Mouse (Mus musculus): ENCODE measurements around the gene 1810024B03Rik. TPM values are rescaled to one million over a fixed set of nuclear protein-coding genes. Genes with fewer than 3 reads are reported as not detected.
"Not testable (repeated sequence)": the region's sequence is repeated elsewhere in the genome, so short reads cannot be mapped to it uniquely, and the experiment has no call there.

Gene 1810024B03Rik
- polyA plus RNA-seq, 1 experiment, result 2.3 TPM

DNA sequence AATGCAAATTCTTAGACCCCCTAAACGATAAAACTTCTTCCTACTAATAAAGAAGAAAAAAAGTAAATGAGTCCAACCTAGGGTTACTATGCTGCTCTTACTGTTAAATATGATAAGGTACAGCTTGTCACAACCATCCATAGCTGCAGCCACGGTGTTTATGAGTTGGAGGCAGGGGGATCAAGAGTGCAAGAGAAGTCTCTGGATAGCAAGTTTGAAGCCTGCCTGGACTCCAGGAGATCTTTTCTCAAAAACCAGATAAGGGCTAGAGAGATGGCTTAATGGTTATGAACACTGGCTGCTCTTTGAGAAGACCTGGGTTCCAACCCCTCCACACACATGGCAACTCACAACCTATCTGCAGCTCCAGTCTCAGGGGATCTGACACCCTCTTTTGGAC is 1.2 kb downstream of the 1810024B03Rik start:
- no peak for TF ChIP-seq POLR2A (IDR thresholded peaks at IDR 0.05; ENCODE audit: borderline replicate concordance, control insufficient read depth, low read depth, low read length)
- TF ChIP-seq CTCF (IDR thresholded peaks at IDR 0.05; ENCODE audit: control insufficient read depth, insufficient read depth, low read length), result no peak
- no peaks in the 10 kb centered on the region; the same call in 1 of the 2 replicates for H3K4me1 ChIP-seq (ENCODE audit: control insufficient read depth, insufficient read depth, low read length)
- no peak overlapping the region for H3K27ac ChIP-seq (ENCODE audit: control insufficient read depth, insufficient read depth, low read depth, low read length, poor library complexity)
- no peak overlapping the region for H3K4me3 ChIP-seq (replicated peaks; ENCODE audit: control insufficient read depth, low read depth, low read length)
- WGBS, result 77% methylated on average over 2 of the region's 2 CpGs

DNA sequence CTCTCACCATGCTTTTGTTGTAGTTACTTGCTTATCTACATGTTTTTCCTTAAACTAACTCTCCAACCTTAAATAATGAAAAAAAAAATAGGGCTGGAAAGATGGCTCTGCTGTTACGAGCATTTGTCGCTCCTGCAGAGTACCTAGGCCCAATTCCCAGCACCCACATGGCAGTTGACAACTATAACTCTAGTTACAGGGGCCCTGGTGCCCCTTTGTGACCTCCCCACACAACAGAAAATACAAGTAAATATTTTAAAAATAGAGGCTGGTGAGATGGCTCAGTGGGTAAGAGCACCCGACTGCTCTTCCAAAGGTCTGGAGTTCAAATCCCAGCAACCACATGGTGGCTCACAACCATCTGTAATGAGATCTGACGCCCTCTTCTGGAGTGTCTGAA is 2.1 kb downstream of the 1810024B03Rik start:
- H3K27ac ChIP-seq (ENCODE audit: control insufficient read depth, insufficient read depth, low read depth, low read length, poor library complexity); H3K4me3 ChIP-seq (replicated peaks; ENCODE audit: control insufficient read depth, low read depth, low read length); H3K4me1 ChIP-seq (ENCODE audit: control insufficient read depth, insufficient read depth, low read length): not testable (repeated sequence)
- 87% methylated on average over 4 of the region's 4 CpGs for WGBS

DNA sequence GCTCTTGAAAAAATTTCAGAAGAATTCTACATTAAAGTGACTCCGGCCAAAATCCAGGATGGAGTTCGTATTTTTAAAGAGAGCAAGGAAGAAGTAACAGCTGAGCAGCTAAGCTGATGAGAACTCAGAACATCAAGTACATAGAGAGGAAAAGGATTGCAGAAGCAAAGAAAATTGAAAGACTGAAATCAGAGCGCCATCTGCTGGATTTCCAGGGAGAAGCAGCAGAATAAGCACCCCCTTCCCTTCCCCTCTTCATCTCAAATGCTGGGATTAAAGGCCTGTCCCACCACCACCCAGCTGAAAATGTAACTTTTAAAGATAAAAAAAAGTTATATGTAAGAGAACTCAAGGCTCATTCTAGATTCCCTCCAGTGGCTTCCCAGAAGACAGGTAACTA is 3.1 kb downstream of the 1810024B03Rik start:
- H3K4me3 ChIP-seq (replicated peaks; ENCODE audit: control insufficient read depth, low read depth, low read length), result no peak overlapping the region
- TF ChIP-seq CTCF (IDR thresholded peaks at IDR 0.05; ENCODE audit: control insufficient read depth, insufficient read depth, low read length) (peak; percentile 46), POLR2A (IDR thresholded peaks at IDR 0.05; ENCODE audit: borderline replicate concordance, control insufficient read depth, low read depth, low read length) (no peak)
- WGBS, result 21% methylated on average over 3 of the region's 3 CpGs

DNA sequence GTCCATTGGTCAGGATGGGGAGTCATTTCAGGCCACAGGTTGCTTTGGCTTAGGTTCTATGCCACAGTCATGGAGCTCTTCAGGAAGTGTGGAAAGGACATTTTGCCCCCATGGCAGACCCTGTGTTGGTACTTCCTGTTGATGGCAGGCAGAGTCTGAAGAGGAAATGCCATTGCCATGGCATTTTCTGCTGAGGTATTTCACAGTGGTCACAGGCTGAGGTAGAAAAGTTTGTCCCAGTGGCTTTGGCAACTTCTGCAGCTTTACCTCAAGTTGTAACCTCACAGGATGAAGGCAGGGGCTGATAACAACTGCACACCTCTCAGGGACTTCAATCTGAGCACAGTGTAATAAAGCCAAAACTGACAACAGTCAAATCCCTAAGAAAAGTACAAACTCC is 18.5 kb downstream of the 1810024B03Rik start:
- no peak for TF ChIP-seq CTCF (IDR thresholded peaks at IDR 0.05; ENCODE audit: control insufficient read depth, insufficient read depth, low read length)
- no peak for TF ChIP-seq POLR2A (IDR thresholded peaks at IDR 0.05; ENCODE audit: borderline replicate concordance, control insufficient read depth, low read depth, low read length)
- Histone ChIP-seq H3K4me3 (replicated peaks; ENCODE audit: control insufficient read depth, low read depth, low read length) (no peak overlapping the region), H3K4me1 (ENCODE audit: control insufficient read depth, insufficient read depth, low read length) (no peaks in the 10 kb centered on the region; the same call in 1 of the 2 replicates), H3K27ac (ENCODE audit: control insufficient read depth, insufficient read depth, low read depth, low read length, poor library complexity) (no peak overlapping the region)

More for the DNA sequence above, 3.1 kb downstream of the 1810024B03Rik start:
- Histone ChIP-seq H3K27ac (ENCODE audit: control insufficient read depth, insufficient read depth, low read depth, low read length, poor library complexity) (no peak overlapping the region), H3K4me1 (ENCODE audit: control insufficient read depth, insufficient read depth, low read length) (no peaks in the 10 kb centered on the region; the same call in 1 of the 2 replicates)

DNA sequence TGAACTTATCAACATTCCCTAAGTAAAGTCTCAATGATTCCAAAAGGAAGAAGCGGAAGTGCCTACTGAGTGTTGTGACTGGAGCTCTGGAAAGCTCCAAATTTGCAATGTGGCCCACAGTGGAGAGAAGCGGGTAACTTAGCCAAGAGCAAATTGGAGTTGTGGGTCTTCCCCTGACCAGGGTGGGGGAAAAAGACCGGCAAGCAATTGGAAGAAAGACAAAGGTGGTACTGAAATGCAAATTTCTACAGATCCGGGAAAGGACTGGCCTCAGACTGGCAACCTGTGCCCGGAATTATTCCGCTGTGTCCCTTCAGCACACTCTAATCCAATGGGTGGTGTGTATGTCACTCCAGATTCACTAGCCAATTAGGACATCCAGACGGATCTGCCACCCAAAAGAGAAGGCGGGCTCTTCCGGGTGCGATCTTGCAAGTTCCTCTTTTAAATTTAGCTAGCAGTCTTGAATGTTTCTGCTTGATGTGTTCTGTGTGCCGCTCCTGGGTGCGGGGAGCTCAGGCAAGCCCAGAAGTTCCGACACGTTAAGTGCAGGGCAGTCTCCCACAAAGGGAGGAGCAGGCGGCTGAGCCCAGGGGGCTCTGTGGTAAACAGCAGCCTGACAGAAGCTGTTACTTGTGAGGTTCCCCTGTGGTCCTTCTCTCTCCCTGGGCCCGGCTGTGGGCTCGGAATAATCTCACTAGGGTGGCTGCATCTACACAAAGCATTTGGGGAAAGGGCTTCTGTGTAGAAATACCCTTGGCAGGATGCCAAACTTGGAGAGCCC is 25.3 kb downstream of the 1810024B03Rik start:
- Histone ChIP-seq H3K27ac (ENCODE audit: control insufficient read depth, insufficient read depth, low read depth, low read length, poor library complexity) (peak overlapping the region; percentile 86), H3K4me3 (replicated peaks; ENCODE audit: control insufficient read depth, low read depth, low read length) (peak overlapping the region; percentile 62), H3K4me1 (ENCODE audit: control insufficient read depth, insufficient read depth, low read length) (no peaks in the 10 kb centered on the region)
- TF ChIP-seq CTCF (IDR thresholded peaks at IDR 0.05; ENCODE audit: control insufficient read depth, insufficient read depth, low read length) (no peak), POLR2A (IDR thresholded peaks at IDR 0.05; ENCODE audit: borderline replicate concordance, control insufficient read depth, low read depth, low read length) (peak; percentile 72; the same call in 1 of the 2 replicates)
- WGBS, result 2% methylated on average over 17 of the region's 17 CpGs

DNA sequence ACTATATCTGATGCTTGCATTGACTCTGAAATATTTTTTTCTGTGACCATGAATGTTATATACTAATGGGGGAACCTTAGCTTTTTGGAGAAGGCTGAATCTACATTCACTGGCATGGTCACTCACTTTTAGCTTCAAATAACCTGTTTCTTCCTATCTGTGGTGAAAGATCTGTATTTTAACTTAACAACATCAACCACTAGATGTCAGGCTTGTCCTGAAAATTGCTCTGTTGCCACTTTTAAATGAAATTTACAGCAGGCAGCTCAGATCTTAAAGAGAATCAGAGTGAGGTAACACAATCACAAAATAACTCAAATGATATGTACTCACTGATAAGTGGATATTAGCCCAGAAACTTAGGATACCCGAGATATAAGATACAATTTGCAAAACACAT is 41.8 kb downstream of the 1810024B03Rik start:
- H3K4me1 ChIP-seq (ENCODE audit: control insufficient read depth, insufficient read depth, low read length); H3K27ac ChIP-seq (ENCODE audit: control insufficient read depth, insufficient read depth, low read depth, low read length, poor library complexity); H3K4me3 ChIP-seq (replicated peaks; ENCODE audit: control insufficient read depth, low read depth, low read length): not testable (repeated sequence)
- 13% methylated on average over 1 of the region's 1 CpGs for WGBS

DNA sequence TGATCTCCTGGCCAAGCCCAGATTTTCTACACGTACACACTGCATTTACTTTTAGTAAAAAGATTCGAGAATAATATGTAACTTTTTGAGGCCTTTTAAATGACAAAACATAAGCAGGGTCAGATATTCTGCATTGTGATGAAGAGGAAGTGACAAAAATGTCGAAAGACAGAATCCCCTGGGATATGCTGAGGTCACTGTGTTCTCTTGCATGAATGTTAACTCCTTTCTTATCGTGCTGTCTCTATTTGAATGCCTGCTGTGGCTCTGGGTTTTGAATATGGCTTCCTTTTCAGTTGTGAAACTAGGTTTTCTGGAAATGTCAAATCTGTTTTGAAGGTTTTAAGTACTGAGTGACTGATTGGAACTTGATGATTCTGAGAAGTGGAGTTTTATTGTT is 42.4 kb downstream of the 1810024B03Rik start:
- no peak overlapping the region for H3K27ac ChIP-seq (ENCODE audit: control insufficient read depth, insufficient read depth, low read depth, low read length, poor library complexity)
- H3K4me1 ChIP-seq (ENCODE audit: control insufficient read depth, insufficient read depth, low read length), result no peaks in the 10 kb centered on the region
- no peak overlapping the region for H3K4me3 ChIP-seq (replicated peaks; ENCODE audit: control insufficient read depth, low read depth, low read length)
- WGBS, result 52% methylated on average over 4 of the region's 4 CpGs
- TF ChIP-seq POLR2A (IDR thresholded peaks at IDR 0.05; ENCODE audit: borderline replicate concordance, control insufficient read depth, low read depth, low read length) (no peak), CTCF (IDR thresholded peaks at IDR 0.05; ENCODE audit: control insufficient read depth, insufficient read depth, low read length) (no peak)

DNA sequence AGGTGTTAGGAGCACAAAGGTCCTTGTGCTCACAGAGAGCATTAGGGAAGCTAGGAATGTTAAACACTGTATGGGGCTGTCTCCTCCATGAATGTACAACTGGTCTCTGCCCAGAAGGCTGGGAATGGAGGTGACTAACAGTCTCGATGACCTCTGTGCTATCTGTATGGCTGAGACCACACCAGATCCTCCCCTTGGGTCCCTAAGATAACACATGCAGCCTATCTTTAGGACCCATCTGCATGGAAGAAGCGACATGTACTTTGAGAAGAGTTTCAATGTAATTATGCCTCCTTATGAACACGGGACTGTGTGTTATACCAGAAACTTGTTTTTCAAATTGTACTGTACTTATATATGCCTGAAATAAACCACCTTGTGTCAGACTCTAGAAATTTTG is 62.4 kb downstream of the 1810024B03Rik start:
- no peak overlapping the region for H3K27ac ChIP-seq (ENCODE audit: control insufficient read depth, insufficient read depth, low read depth, low read length, poor library complexity)
- no peak overlapping the region for H3K4me3 ChIP-seq (replicated peaks; ENCODE audit: control insufficient read depth, low read depth, low read length)
- TF ChIP-seq POLR2A (IDR thresholded peaks at IDR 0.05; ENCODE audit: borderline replicate concordance, control insufficient read depth, low read depth, low read length) (no peak), CTCF (IDR thresholded peaks at IDR 0.05; ENCODE audit: control insufficient read depth, insufficient read depth, low read length) (no peak)
- 58% methylated on average over 3 of the region's 3 CpGs for WGBS
- H3K4me1 ChIP-seq (ENCODE audit: control insufficient read depth, insufficient read depth, low read length), result peaks cover 3% of the 10 kb centered on the region; the same call in 1 of the 2 replicates

All from bone marrow, adult 2 months (tissue).